Mouse (Mus musculus): ENCODE data around the gene Grifin.

DNA sequence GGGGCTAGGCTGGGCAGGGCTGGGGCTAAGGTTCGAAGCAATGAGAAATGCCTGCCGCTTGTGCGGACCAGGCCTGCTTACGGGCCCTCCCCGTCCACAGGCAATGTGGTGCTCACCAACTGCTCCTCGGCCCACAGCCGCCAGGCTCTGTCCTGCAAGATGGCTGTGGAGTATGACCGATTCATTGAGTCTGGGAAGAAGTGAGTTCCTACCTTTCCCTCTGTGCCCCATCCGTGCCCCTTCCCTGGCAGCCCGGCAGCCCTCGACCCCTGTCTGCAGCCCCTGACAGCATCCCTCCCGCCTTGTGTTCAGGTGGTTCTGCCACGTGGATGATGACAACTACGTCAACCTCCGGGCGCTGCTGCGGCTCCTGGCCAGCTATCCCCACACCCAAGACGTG is 47.3 kb upstream of the Grifin start:
- TF ChIP-seq CTCF (IDR thresholded peaks at IDR 0.05; ENCODE audit: insufficient read depth, low read length) (no peak), POLR2A (IDR thresholded peaks at IDR 0.05; ENCODE audit: borderline replicate concordance, extremely low read depth, low read depth, low read length) (no peak)
